Mouse (Mus musculus) lung, adult 2 months (tissue): Measurements from ENCODE around the gene Tenm4.

ENCODE experiments used
- CTCF ChIP-seq: fragments of 200-500 bp; IDR thresholded peaks from 2 replicates; pipeline ENCODE4 v1.5.1; 2011; ENCODE audit warnings: mild to moderate bottlenecking, low read length, control low read depth; ENCODE audit not compliant: insufficient read depth
- POLR2A ChIP-seq: fragments of 200-500 bp; IDR thresholded peaks from 2 replicates; pipeline ENCODE4 v1.6.1; 2011; ENCODE audit warnings: low read depth, mild to moderate bottlenecking, control low read depth, low read length, borderline replicate concordance; ENCODE audit errors: extremely low read depth

DNA sequence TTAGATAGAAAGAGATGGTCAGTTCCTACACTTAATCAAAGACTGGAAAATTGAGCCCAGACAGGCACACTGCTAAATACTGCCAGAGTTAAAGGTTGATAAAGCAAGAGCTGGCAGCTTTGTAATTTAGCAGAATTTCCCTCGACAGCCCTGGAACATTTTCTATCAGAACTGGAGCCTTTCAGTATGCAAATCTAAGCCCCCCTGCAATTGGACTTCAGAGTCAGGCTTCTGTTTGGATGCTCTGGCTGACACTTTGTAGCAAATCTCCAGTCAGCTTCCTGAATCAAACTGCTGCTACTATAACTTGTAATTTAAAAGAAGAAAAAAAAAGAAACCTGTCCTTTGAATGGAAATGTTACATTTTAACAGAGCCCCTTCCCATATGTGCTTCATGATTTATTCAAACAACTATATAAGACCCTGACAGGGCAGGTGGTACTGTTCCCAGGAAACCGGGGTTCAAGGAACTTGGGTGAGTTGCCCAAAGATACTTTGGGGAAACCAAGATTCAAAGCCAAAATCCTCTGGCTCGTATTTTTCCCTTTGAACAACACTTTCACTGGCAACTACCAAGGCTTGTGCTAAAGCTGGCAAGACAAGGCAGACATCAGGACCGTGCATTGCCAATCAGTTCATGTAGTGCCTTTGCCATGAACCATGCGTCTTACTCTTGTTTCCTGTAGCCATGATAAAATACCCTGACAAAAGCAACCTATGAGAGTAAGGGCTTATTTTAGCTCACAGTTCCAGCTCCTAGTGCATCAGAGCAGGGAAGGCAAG lies 615.4 kb downstream of the Tenm4 start:
- TF ChIP-seq POLR2A (no peak), CTCF (no peak)
